Mouse (Mus musculus) adrenal gland, postnatal 36 days (tissue): Measurements from ENCODE around the gene Nxph4. TPM values are rescaled to one million over a fixed set of nuclear protein-coding genes. Genes with fewer than 3 reads are reported as not detected.
A peak's percentile ranks its signal among the peaks of the same experiment; 100 is the strongest.

ENCODE experiments used
- DNase-seq, 2 experiments: peaks; one replicate each; pipeline ENCODE4 v3.0.0; 2021; ENCODE audit warnings: mixed read lengths in 1 of 2
- long read RNA-seq, 2 experiments: library from polyadenylated mRNA; stranded (forward); transcript quantifications; one replicate each; pipeline ENCODE4 v2.0.0; 2021; ENCODE audit warnings: borderline sequencing depth in 2 of 2
- total RNA-seq, 2 experiments: library from RNA; stranded (reverse); gene quantifications; 2 replicates each; pipeline ENCODE4 v1.2.3; 2021

Gene Nxph4
- total RNA-seq, result 1 to 10 TPM; 5.0 to 6.3 TPM
- long read RNA-seq, experiment 1, partial matches to known transcripts, result 2 of 3 reads
- long read RNA-seq, experiment 1, other reads (novel, unspliced or antisense), result 0 of 3 reads
- long read RNA-seq, experiment 2, partial matches to known transcripts, result 3 of 5 reads
- long read RNA-seq, experiment 2, other reads (novel, unspliced or antisense), result 0 of 5 reads

- peak; percentile 48 to 65 for DNase-seq
These were observed at the start of gene Nxph4 for GRCm38 (mm10) chr10:127534036-127534928. Gene Nxph4, minus strand, starts transcription at chr10:127534559.

- DNase-seq, result no peak
These were observed 49.3 kb upstream of the Nxph4 start for GRCm38 (mm10) chr10:127583649-127584048.

DNA sequence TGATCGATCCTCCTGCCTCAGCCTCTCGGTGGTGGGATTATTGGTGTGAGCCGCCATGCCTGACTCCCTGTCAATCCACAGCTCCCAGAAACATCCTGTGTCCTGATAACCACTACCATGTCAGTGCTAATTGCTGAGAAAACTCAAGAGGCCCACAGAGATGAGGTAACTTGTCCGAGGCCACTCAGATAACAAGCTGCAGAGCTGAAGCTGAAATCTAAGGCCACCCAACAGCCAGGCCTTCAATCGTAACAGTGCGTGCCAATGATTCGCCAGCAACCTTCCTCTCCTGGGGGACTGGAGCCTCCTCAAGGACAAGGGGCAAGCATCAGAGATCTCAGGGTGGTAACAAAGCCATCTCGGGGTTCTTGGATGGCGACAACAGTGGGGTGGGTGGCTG lies 46.9 kb upstream of the Nxph4 start:
- peak in 1 of 2 experiments; percentile 48 for DNase-seq

DNA sequence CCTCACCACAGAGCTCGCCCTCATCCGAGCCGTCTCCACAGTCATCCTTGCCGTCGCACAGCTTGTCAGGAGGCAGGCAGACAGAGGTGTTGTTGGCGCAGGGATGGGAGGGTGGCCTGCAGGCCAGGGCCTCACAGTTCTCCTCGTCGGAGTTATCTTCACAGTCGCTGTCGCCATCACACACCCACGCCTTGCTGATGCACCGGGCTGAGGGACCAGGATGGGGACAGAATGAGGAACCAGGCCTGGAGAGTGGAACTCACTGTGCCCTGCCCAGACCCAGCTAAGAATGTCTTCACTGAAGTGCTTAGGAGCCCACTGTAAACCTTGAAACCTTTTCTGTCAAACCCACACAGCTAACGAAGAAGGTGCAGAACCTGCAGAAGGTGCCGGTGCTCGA lies 43.6 kb upstream of the Nxph4 start:
- no peak for DNase-seq

DNA sequence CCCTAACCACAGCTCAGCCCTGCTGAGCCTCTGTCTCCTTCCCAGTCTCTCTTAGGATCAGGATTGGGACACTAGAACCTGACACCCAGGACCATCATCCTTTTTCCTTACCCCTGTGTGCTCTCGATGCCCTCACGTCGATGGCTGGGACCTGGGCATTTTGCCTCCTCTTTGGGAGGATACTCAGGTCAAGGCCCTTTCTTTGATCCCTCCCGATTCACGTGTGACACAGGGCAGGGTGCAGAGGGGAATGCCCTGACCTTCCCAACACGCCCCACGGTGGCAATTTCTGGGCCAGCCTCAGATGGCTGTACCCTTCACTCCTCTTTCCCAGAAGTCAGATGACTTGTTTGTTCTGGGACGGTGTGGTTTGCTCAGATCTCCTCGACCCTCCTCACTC lies 42.8 kb upstream of the Nxph4 start:
- no peak for DNase-seq

DNA sequence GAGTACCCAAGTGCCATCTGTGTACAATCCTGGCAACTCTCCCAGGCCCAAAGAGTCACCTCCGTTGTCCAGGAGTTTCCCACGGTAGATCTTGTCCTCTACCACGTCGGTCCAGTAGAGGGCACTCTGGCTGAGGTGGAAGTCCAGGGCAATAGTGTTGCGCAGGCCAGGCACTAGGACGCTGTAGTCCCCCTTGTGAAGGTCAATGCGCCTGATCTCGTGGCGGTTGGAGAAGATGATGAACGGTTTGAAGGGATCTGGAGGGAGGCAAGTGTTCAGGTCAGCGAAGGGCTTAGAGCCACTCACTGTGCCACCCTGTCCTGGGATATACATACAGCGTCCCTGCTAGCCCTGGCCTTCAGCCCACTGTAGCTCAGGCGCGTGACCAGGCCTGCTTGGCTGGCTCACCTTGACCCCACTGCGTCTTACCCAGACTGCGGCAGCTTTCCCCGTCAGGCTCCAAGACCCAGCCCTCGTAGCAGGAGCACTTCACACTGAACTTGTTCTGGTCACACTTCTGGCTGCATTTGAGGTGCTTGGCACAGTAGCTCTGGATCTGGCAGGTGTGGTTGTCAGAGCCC lies 42.1 kb upstream of the Nxph4 start:
- DNase-seq, result peak; percentile 87 to 89

DNA sequence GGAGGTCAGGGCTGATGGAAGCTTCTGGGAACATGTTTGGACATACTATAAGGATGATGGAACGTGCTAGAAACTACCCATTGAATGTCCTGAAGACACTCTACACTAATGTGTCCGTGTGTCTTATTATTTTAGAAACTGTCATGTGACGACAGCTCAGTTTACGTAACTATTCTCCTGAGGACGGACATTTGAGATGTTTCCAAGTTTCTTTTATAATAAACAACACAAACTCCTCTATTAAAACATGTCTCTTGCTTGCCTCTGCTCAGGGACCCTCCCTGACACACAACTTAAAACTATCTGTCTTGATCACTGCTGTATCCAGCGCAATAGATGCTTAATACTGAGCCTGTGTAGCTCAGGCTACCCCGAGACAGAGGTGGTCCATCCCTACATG lies 41.4 kb upstream of the Nxph4 start:
- DNase-seq, result no peak

GRCm38 (mm10) chr10:127572281-127572680 lies 37.9 kb upstream of the Nxph4 start:
- no peak for DNase-seq

DNA sequence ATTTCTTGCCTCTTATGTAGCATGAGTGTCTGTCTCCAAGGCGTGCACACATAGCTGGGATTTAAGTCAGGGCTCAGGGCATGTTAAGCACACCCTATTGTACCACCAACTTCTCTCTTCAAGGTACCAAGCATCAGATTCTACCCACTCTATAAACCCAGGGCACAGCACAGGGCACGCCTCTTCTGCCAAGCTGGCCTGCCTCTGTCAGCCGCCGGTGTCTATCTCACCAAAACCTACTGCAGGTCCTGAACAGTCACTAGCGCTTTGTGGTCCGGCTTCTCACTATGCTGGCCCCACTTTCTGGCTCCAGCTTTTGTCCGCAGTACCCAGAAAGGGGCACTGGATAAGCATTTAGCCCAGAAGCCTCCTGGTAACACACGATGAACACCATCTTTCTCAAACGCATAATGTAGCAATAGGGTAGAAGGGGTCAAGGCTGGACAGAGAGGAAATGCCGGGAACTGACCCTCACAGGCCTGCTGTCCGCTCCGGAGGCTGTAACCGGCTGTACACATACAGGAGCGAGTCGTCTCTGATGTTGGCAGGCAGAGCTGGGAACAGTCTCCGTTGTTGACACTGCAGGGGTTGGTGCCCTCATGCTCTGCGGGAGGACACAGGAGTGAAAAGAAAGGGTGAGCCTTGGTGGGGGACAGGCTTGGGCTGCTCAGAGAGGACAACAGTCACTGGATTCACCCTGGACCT lies 36.7 kb upstream of the Nxph4 start:
- DNase-seq, result no peak

GRCm38 (mm10) chr10:127570384-127570783 lies 36.0 kb upstream of the Nxph4 start:
- DNase-seq, result no peak

- peak; percentile 67 to 82 for DNase-seq
These were observed 35.1 kb upstream of the Nxph4 start for GRCm38 (mm10) chr10:127569450-127569849.

DNA sequence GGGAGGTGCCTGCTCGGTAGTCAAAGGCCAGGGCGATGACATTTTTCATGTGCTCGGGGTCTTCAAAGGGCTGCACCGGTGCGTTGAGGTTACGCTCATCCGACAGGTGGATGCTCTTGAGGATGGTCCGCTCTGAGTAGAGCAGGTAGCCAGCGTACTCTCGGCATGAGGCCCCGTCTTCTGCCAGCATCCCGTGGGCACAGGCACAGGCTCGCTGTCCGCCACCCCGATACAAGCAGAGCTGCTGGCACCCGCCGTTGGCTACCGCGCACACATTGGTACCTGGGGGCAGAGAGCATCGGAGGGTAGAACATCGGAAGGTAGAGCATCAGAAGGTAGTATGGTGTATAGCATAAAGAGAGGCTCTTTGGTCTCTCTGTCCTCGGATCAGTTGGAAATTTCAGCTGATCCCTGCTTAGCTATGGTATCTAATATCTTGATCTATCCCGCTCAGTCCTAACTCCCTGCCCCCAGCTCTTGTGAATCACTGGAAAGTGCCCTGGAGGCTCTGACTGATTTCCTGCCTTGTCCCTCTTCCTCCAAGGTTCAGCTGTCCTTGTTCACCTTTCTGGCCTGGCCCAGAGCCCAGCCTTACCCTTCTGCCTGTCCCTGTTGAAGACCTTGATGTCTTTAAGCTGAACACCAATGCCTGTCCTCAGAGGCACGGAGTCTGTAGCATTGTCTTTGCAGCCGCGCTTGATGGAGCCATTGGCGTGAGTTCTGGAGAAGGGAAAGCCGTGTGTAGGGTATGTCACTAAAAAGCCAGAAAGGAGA lies 32.4 kb upstream of the Nxph4 start:
- DNase-seq, result peak; percentile 74 to 78

GRCm38 (mm10) chr10:127564301-127564700 lies 29.9 kb upstream of the Nxph4 start:
- DNase-seq, result peak; percentile 56 to 61

GRCm38 (mm10) chr10:127563840-127564239 lies 29.5 kb upstream of the Nxph4 start:
- DNase-seq, result no peak

DNA sequence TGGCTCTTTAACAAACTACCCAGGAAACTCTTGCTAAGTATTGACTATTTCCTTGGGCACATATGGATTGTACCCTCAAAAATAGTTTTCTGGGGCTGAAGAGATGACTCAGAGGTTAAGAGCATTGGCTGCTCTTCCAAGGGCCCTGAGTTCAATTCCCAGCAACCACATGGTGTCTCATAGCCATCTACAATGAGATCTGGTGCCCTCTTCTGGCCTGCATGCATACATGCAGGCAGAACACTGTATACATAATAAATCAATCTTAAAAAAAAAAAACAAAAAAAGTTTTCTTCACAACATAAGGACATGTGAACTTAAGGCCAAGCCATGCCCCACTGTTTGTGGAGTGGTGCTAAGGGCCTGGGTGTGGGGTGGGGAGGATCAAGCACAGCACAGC lies 26.8 kb upstream of the Nxph4 start:
- no peak for DNase-seq

GRCm38 (mm10) chr10:127557397-127557796 lies 23.0 kb upstream of the Nxph4 start:
- DNase-seq, result no peak

- no peak for DNase-seq
These were observed 21.3 kb upstream of the Nxph4 start for GRCm38 (mm10) chr10:127555703-127556102.

DNA sequence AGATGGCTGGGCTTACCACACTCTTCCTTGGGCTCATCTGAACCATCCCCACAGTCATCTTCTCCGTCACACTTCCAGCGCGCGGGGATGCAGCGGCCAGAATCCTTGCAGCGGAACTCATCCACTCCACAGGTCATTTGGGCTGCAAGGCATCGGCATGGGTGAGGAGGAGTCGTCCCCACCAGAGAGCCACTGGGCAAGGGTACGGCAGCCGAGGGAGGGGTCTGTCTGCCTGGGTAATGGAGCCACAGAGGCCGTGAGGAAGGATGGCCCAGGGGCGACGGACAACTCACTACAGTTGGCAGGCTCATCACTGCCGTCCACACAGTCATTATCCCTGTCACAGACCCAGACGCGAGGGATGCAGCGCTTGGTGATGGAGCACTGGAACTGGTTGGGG lies 15.5 kb upstream of the Nxph4 start:
- DNase-seq, result no peak

GRCm38 (mm10) chr10:127548236-127548635 lies 13.9 kb upstream of the Nxph4 start:
- no peak for DNase-seq

DNA sequence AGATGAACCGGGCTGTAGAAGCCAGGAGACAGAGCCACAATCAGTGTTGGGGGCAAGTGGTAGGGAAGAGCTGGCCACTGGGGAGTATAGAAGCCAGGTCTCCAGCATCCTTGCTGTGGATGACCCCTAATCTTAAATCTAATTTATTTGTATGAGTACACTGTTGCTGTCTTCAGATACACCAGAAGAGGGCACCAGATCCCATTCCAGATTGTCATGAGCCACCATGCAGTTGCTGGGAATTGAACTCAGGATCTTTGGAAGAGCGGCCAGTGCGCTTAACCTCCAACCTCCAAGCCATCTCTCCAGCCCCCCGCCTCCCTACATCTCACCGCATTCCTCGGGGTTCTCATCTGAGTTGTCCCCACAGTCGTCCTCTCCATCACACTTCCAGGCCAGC lies 12.1 kb upstream of the Nxph4 start:
- no peak for DNase-seq

DNA sequence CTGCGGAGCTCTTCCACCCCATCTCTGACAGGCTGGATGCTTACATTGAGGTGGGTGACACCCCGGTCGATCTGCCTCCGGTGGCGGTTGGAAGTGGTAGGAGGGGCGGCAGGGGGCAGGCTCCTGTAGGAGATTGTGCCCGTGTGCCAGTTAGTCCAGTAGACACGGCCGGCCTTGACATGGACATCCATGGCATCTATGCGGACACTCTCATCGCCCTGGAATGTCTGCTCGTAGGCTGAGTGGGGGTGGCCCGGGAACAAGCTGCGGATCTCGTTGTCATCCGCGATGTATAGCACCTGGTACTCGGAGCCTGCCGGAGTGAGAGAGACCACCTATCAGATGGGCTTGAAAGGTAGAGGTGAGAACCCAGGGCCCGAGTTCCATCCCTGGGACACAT lies 10.0 kb upstream of the Nxph4 start:
- DNase-seq, result peak; percentile 42 to 55

GRCm38 (mm10) chr10:127543916-127544315 lies 9.6 kb upstream of the Nxph4 start:
- no peak for DNase-seq
